Mouse (Mus musculus) G1E (cell line): ENCODE data around the gene Nectin2.

Experiments used
- CTCF ChIP-seq: IDR thresholded peaks from 2 replicates; pipeline ENCODE4 v1.5.1; 2012; ENCODE audit warnings: low read depth, low read length, inconsistent platforms, mixed read lengths
- GATA1 ChIP-seq: IDR thresholded peaks from 2 replicates; pipeline ENCODE4 v1.6.1; 2012; ENCODE audit warnings: borderline replicate concordance, low read length, inconsistent platforms, mixed read lengths
- POLR2AphosphoS5 ChIP-seq: IDR thresholded peaks from 2 replicates; pipeline ENCODE4 v1.6.1; 2012; ENCODE audit warnings: low read depth, low read length, inconsistent platforms; ENCODE audit not compliant: insufficient replicate concordance

GRCm38 (mm10) chr7:19746426-19747201 lies 3.7 kb downstream of the Nectin2 start:
- TF ChIP-seq CTCF (no peak), GATA1 (no peak), POLR2AphosphoS5 (no peak)
